Mouse (Mus musculus): ENCODE data around the gene Cldn2. TPM values are rescaled to one million over a fixed set of nuclear protein-coding genes. Genes with fewer than 3 reads are reported as not detected.

Gene Cldn2
- not detected for polyA plus RNA-seq (2017; shearing (Covaris generic))

GRCm38 (mm10) chrX:139800406-139800878 lies at the start of gene Cldn2:
Cldn2 (plus strand) TSS chrX:139800828.

DNA sequence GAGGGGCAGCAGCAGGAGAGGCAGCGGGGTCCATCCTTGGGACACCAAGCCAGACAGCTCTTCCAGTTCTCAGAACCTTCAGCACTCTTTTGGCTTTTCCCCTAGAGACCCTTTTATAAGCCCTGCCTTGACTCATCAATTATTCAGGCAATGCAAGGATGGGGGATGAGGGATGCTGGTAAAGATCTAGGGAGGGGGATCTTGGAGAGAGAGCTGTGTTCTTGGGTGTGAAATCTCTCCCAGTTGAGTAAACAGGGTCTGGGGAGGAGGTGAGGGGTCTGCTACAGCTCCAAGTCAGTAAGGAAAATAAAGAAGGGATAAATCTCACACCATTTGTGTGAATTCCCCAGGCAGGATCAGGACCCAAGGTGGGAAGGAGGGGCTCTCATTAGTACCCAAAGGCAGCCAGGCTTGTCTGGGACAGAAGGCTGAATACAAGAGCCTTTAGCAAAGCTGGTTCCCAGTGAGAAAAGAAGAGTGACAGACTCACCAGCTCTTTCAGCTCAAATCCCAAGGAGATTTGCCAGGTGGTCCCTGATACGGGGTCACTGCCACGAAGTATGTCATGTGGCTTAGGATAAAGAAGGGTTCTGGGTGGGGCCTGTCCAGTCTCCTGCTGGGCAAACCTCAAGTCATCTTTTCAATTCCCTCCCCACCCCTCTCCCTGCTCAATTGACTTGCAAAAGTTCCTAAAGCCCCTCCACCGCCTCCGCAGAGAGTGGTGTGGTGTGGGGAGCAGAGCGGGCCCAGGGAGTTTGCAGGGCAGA lies 18.2 kb upstream of the Cldn2 start, which contains the start of gene Ripply1:
Gene Ripply1, minus strand, starts transcription at position 76 of the 767 bp plus-strand sequence.

Other genes with a start within 250 kb of the Cldn2 start
- gene Rnf128, start 237.5 kb upstream of the Cldn2 start, polyA plus RNA-seq (2017; shearing (Covaris generic)), result 1 to 10 TPM; 3.2 to 4.5 TPM
- gene Tbc1d8b, start 115.8 kb upstream of the Cldn2 start, polyA plus RNA-seq (2017; shearing (Covaris generic)), result 10 to 100 TPM in 1 of 2 experiments, 1 to 10 TPM in 1; 7.0 to 10.4 TPM
- under 1 TPM in 1 of 2 experiments, not detected in 1; 0.81 TPM for gene Gm15013, start 86.3 kb upstream of the Cldn2 start, polyA plus RNA-seq (2017; shearing (Covaris generic))
- not detected for gene Ripply1, start 18.5 kb upstream of the Cldn2 start, polyA plus RNA-seq (2017; shearing (Covaris generic))
- under 1 TPM in 1 of 2 experiments, not detected in 1; 0.47 TPM for gene Morc4, start 70.8 kb downstream of the Cldn2 start, polyA plus RNA-seq (2017; shearing (Covaris generic))
- 10 to 100 TPM in 1 of 2 experiments, 1 to 10 TPM in 1; 8.6 to 10.8 TPM for gene Rbm41, start 197.8 kb downstream of the Cldn2 start, polyA plus RNA-seq (2017; shearing (Covaris generic))